Mouse (Mus musculus): ENCODE results near the gene Lekr1. TPM values are rescaled to one million over a fixed set of nuclear protein-coding genes. Genes with fewer than 3 reads are reported as not detected.

Lekr1 gene
- polyA plus RNA-seq, 1 experiment from 2014 or later = 4.0 TPM

DNA sequence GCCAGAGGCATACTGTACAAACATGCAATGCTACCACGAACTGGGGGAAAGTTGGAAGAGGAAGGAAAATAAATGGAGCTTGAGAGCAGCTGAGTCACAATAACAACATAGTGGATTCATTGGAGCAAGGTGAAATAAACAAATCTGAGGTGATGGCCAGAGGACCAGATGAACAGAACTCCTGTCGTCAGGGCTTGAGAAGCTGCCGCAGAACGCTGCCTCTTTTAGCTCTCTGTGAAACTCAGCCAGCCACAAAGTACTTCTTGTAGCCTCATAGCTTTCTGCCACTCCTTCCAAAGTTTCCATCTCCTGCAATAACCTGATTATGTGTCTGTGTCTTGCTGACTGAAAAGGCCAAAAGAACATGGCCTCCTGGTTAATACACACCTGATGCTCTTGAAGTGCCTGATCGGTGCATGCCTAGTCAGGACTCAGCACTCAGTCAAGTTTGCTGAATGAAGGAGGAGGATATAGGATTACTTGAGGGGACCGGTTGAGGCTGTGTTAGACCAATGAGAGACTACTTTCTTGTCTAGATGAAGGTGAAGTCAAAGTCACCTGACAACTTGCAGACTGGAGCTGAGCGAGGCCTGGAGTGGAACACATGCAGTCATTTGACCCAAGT, 39.6 kb upstream of the Lekr1 start:
- ATAC-seq (ENCODE audit: low FRiP score, low TSS enrichment) (no peak), DNase-seq (ENCODE audit: low spot score) (no peak)
- H3K4me1 ChIP-seq (replicated peaks; ENCODE audit: control insufficient read depth, insufficient read depth) = no peaks in the 10 kb centered on the region
- H3K4me3 ChIP-seq (ENCODE audit: low read depth, low read length) = no peak overlapping the region
- H3K4me2 ChIP-seq (replicated peaks; ENCODE audit: low read depth) = peak overlapping the region; percentile 0; the same call in 1 of the 2 replicates
- no peaks in the 10 kb centered on the region for H3K9me3 ChIP-seq (ENCODE audit: control insufficient read depth, low read length)
- no peak overlapping the region for H3K27ac ChIP-seq (replicated peaks)
- no peak overlapping the region for H3K9ac ChIP-seq (ENCODE audit: low read length)
- TF ChIP-seq CTCF (IDR thresholded peaks at IDR 0.05; ENCODE audit: low read depth) (no peak), EP300 (optimal IDR thresholded peaks at IDR 0.05) (no peak)
- no peaks in the 10 kb centered on the region for H3K36me3 ChIP-seq (ENCODE audit: control insufficient read depth, insufficient read depth, low read length)
- no peaks in the 10 kb centered on the region for H3K27me3 ChIP-seq (ENCODE audit: control insufficient read depth, insufficient read depth, low read length)
- WGBS = 73% methylated on average over 7 of the region's 7 CpGs

DNA sequence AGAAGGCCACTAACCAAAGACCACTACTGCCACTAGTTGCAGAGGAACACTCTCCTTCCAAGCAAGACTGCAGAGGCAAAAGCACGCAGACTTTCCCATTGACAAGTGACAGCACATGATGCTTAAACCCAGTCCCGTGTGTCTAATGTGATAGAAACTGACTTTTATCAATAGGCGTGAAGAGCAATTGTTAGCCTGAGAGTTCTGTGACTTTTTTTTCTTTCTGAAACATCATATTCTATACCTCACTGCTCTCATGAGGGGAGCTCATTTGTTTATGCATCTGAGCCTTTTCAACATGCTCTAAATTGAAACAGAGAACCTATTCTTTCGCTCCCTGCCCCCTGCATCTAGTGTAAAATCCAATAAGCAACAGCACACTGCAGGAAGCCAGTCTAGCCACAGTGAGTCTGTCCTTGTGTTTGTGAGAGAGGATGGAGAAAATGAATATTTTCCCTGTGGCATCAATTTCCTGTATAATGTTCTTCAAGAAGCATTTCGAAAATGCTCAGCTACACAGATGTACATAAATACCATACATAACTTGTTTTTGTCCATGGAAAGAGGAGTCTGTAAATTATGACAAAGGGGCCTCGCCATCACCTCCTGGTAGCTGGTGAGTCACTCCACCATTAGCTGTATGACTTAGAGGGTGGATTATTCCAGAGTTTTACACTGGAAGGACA, 38.9 kb upstream of the Lekr1 start:
- no peak overlapping the region for H3K9ac ChIP-seq (ENCODE audit: low read length)
- H3K4me3 ChIP-seq (ENCODE audit: low read depth, low read length) = no peak overlapping the region
- no peaks in the 10 kb centered on the region for H3K9me3 ChIP-seq (ENCODE audit: control insufficient read depth, low read length)
- no peak for TF ChIP-seq EP300 (optimal IDR thresholded peaks at IDR 0.05)
- TF ChIP-seq CTCF (IDR thresholded peaks at IDR 0.05; ENCODE audit: low read depth) = no peak
- DNase-seq (ENCODE audit: low spot score) (no peak), ATAC-seq (ENCODE audit: low FRiP score, low TSS enrichment) (no peak)
- WGBS = 77% methylated on average over 6 of the region's 6 CpGs
- no peaks in the 10 kb centered on the region for H3K27me3 ChIP-seq (ENCODE audit: control insufficient read depth, insufficient read depth, low read length)
- no peak overlapping the region for H3K4me2 ChIP-seq (replicated peaks; ENCODE audit: low read depth)
- no peaks in the 10 kb centered on the region for H3K4me1 ChIP-seq (replicated peaks; ENCODE audit: control insufficient read depth, insufficient read depth)
- no peak overlapping the region for H3K27ac ChIP-seq (replicated peaks)
- H3K36me3 ChIP-seq (ENCODE audit: control insufficient read depth, insufficient read depth, low read length) = no peaks in the 10 kb centered on the region

DNA sequence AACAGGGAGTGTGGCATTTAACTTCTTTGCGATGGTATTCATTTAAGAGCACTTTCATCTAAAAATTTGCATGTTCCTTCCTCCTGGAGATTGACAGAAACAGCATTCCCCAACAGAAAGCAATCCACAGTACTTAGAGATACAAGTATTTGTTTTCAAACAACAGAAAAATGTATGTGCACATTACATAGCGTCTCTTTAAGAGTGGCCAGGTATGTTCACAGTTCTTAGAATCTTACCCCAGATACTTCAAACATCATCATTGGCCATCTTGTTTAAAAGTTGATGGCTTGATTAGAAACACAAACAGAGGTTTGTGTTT, 38.4 kb upstream of the Lekr1 start:
- 68% methylated on average over 2 of the region's 2 CpGs for WGBS

DNA sequence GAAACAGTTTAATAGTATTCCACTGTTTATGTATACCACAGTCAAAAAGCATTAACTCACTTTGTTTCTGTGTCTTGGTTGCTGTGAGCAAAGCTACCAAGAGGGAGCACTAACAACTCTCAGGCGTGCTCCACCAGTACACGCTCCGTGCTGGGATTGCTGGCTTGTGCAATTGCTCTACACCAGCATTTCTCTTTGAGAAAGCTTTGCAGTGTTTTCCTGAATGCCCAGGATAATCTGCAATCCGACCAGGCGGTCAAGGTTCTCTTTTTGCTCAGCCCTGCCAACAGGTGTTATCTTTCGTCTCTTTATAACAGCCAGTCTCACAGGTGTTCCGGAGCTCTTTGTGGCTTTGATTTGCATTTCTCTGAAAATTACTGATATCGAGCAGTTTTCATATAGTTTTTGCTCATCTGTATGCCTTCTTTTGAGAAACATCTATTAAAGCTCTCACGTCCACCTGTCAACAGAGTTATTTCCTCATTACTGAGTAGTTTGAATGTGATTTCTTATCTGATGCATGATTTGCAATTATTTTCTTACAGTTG, 36.4 kb upstream of the Lekr1 start:
- no peak overlapping the region for H3K4me2 ChIP-seq (replicated peaks; ENCODE audit: low read depth)

More for the DNA sequence above, 38.4 kb upstream of the Lekr1 start:
- TF ChIP-seq CTCF (IDR thresholded peaks at IDR 0.05; ENCODE audit: low read depth) (no peak), EP300 (optimal IDR thresholded peaks at IDR 0.05) (no peak)
- Histone ChIP-seq H3K9ac (ENCODE audit: low read length) (no peak overlapping the region), H3K4me3 (ENCODE audit: low read depth, low read length) (no peak overlapping the region), H3K4me2 (replicated peaks; ENCODE audit: low read depth) (no peak overlapping the region), H3K27me3 (ENCODE audit: control insufficient read depth, insufficient read depth, low read length) (no peaks in the 10 kb centered on the region), H3K4me1 (replicated peaks; ENCODE audit: control insufficient read depth, insufficient read depth) (no peaks in the 10 kb centered on the region), H3K36me3 (ENCODE audit: control insufficient read depth, insufficient read depth, low read length) (no peaks in the 10 kb centered on the region), H3K27ac (replicated peaks) (no peak overlapping the region), H3K9me3 (ENCODE audit: control insufficient read depth, low read length) (no peaks in the 10 kb centered on the region)
- no peak for DNase-seq (ENCODE audit: low spot score)
- no peak for ATAC-seq (ENCODE audit: low FRiP score, low TSS enrichment)

DNA sequence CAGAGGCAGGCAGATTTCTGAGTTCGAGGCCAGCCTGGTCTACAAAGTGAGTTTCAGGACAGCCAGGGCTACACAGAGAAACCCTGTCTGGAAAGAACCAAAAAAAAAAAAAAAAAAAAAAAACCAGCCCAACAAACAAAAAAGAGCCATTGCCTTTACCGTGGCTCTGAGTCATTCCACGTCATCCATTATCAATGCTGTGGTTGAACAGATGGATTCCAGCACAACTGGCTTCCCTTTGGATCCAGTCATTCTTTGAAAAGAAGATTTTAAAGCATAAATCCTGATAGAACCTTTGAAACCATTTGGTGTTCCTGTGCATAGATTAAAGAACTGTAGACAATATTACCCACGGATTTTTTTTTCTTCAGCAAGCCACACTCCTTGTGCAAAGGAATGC, 32.4 kb upstream of the Lekr1 start:
- H3K27me3 ChIP-seq (ENCODE audit: control insufficient read depth, insufficient read depth, low read length) = no peaks in the 10 kb centered on the region
- ATAC-seq (ENCODE audit: low FRiP score, low TSS enrichment) (no peak), DNase-seq (ENCODE audit: low spot score) (no peak)
- TF ChIP-seq EP300 (optimal IDR thresholded peaks at IDR 0.05) = no peak
- no peak for TF ChIP-seq CTCF (IDR thresholded peaks at IDR 0.05; ENCODE audit: low read depth)
- H3K27ac ChIP-seq (replicated peaks) = no peak overlapping the region
- H3K36me3 ChIP-seq (ENCODE audit: control insufficient read depth, insufficient read depth, low read length) = no peaks in the 10 kb centered on the region
- no peak overlapping the region for H3K4me3 ChIP-seq (ENCODE audit: low read depth, low read length)
- no peaks in the 10 kb centered on the region for H3K9me3 ChIP-seq (ENCODE audit: control insufficient read depth, low read length)
- H3K4me1 ChIP-seq (replicated peaks; ENCODE audit: control insufficient read depth, insufficient read depth) = peaks cover 4% of the 10 kb centered on the region; the same call in 1 of the 2 replicates
- H3K4me2 ChIP-seq (replicated peaks; ENCODE audit: low read depth) = no peak overlapping the region
- H3K9ac ChIP-seq (ENCODE audit: low read length) = no peak overlapping the region
- WGBS = 31% methylated on average over 4 of the region's 4 CpGs

More for the DNA sequence above, 36.4 kb upstream of the Lekr1 start:
- Histone ChIP-seq H3K9ac (ENCODE audit: low read length) (no peak overlapping the region), H3K27ac (replicated peaks) (no peak overlapping the region), H3K4me1 (replicated peaks; ENCODE audit: control insufficient read depth, insufficient read depth) (no peaks in the 10 kb centered on the region), H3K9me3 (ENCODE audit: control insufficient read depth, low read length) (no peaks in the 10 kb centered on the region), H3K4me3 (ENCODE audit: low read depth, low read length) (no peak overlapping the region), H3K36me3 (ENCODE audit: control insufficient read depth, insufficient read depth, low read length) (no peaks in the 10 kb centered on the region), H3K27me3 (ENCODE audit: control insufficient read depth, insufficient read depth, low read length) (no peaks in the 10 kb centered on the region)
- 63% methylated on average over 9 of the region's 9 CpGs for WGBS
- TF ChIP-seq CTCF (IDR thresholded peaks at IDR 0.05; ENCODE audit: low read depth) (no peak), EP300 (optimal IDR thresholded peaks at IDR 0.05) (no peak)
- DNase-seq (ENCODE audit: low spot score) = peak; percentile 18
- no peak for ATAC-seq (ENCODE audit: low FRiP score, low TSS enrichment)

DNA sequence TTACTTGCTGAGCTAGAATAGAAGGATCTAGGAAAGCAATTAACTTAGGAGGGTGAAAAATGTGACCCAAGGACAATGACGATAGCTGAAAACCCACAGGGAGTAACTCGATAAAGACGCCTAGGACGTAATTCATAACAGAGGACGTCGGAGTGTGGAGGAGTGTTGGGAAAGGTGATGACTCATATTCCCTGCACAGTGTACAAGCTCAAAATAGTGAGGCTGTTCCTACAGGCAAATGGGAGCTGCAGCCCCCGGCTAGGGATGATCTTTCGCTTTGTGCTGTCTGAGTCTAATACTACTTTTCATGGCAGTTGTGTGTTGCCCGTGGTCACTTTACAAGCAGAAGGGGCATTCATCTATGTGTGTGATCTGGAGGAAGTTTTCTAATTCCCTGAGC, 30.0 kb upstream of the Lekr1 start:
- no peak for DNase-seq (ENCODE audit: low spot score)
- peaks cover 4% of the 10 kb centered on the region; the same call in 1 of the 2 replicates for H3K4me1 ChIP-seq (replicated peaks; ENCODE audit: control insufficient read depth, insufficient read depth)

More for the DNA sequence above, 30.0 kb upstream of the Lekr1 start:
- no peak overlapping the region for H3K4me2 ChIP-seq (replicated peaks; ENCODE audit: low read depth)
- peak; percentile 68; the same call in 1 of the 2 replicates for ATAC-seq (ENCODE audit: low FRiP score, low TSS enrichment)
- no peak overlapping the region for H3K9ac ChIP-seq (ENCODE audit: low read length)
- 27% methylated on average over 9 of the region's 9 CpGs for WGBS
- H3K36me3 ChIP-seq (ENCODE audit: control insufficient read depth, insufficient read depth, low read length) = no peaks in the 10 kb centered on the region
- H3K9me3 ChIP-seq (ENCODE audit: control insufficient read depth, low read length) = no peaks in the 10 kb centered on the region
- H3K4me3 ChIP-seq (ENCODE audit: low read depth, low read length) = no peak overlapping the region
- H3K27me3 ChIP-seq (ENCODE audit: control insufficient read depth, insufficient read depth, low read length) = no peaks in the 10 kb centered on the region
- TF ChIP-seq EP300 (optimal IDR thresholded peaks at IDR 0.05) (no peak), CTCF (IDR thresholded peaks at IDR 0.05; ENCODE audit: low read depth) (no peak)
- H3K27ac ChIP-seq (replicated peaks) = no peak overlapping the region
